Mouse (Mus musculus) cerebellum, adult 8-10 months (tissue): ENCODE measurements around the gene Morn3.

Source experiments
- DNase-seq: peaks from one replicate; pipeline ENCODE4 v3.0.0; 2022

The Morn3 gene

DNA sequence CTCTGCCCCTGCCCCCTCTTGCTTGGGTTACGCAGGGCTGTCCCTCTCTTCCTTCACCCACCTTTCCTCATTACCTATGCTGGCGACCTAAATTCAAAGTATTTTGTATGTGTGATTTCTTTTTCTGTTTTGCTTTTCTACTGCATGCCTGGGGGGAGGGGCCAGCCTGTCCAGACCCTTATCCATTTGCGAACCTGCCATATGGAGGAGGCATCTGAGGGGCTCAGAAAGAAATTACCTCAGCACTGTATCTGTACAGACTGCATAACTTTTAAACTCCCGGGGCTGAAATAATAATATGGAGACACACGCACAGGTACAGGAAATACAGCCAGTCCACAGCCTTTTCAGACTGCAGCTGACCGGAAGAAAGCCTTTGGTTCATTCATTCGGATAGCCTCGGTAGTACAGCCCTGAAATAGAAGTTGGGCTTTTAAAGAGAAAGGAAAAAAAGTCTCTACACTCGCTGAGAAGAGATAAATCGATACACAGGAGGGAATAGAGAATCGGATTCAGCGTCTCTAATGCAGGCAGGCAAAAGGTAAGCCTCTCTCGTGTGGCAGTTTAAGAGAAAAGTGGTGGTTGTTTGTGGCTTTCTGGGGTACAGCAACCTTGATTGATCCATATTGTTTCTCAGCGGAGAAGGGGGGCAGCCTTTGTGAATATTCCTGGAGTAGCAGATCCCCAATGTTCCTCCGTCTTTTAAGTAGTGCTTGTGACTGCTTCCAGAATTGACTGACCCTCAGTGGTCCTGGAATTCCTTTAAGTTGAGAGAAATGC is 57.1 kb downstream of the Morn3 start, which contains the start of gene Kdm2b:
Gene Kdm2b (minus strand): TSS at position 273 of the 780 bp plus-strand sequence.
- DNase-seq = no peak

DNA sequence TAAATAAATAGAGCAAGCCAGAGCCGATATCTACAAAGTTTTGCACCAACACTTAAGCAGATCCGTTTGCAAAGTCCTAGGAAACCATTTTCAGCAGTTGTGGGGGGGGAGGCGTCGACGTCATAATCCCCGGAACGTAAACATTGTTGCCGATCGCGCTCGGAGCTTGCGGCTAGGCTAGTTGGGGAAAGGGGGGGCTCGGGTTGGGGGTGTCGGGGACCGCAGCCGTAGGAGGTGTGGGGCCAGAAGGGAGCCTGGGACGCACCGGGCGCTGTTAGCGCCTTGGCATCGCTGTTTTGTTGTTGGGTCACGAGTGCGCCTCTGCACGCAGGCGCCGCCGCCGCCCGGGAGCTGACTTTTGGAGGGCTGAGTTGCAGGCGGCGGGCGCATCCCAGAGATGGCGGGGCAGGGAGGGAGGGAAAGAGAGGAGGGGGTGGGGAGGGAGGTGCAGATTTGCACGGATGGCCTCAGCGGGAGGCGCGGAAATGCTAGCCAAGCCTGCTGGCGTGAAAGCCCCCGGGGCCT is 57.8 kb downstream of the Morn3 start:
- peak; percentile 74 for DNase-seq

DNA sequence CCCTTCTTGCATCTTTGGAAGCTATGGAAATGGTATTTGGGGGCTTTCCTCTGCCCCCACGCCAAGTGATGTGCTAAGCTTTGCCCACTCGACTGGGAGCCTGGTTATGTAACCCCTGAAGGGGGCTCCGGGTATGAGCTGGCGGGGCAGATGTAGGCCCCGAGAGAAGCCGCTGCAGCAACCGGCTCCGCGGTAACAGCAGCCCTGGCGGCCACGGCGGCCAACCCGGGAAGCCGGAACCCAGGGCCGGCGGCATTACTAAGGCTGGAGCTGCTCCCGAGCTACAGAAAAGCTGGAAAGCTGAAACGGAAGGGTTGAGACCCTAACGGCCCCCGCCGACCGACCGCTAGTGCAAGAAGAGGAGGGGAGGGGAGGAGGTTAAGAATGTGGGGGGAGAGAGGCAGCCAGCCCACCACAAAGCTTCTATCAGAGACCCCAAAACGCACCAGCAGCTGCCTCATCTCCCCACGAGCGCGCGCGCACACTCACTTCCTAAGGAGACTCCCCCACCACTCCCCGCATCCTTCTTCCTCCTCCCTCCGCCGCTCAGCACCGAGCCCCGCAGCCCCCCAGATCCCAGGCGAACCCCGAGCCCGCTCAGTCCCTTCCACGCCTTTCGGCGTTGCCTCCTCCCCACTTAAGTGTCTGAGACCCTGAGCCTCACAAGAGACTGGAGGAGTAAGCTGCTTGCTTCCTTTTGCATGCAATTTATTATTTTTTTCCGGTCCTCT is 58.6 kb downstream of the Morn3 start:
- DNase-seq = peak; percentile 61

DNA sequence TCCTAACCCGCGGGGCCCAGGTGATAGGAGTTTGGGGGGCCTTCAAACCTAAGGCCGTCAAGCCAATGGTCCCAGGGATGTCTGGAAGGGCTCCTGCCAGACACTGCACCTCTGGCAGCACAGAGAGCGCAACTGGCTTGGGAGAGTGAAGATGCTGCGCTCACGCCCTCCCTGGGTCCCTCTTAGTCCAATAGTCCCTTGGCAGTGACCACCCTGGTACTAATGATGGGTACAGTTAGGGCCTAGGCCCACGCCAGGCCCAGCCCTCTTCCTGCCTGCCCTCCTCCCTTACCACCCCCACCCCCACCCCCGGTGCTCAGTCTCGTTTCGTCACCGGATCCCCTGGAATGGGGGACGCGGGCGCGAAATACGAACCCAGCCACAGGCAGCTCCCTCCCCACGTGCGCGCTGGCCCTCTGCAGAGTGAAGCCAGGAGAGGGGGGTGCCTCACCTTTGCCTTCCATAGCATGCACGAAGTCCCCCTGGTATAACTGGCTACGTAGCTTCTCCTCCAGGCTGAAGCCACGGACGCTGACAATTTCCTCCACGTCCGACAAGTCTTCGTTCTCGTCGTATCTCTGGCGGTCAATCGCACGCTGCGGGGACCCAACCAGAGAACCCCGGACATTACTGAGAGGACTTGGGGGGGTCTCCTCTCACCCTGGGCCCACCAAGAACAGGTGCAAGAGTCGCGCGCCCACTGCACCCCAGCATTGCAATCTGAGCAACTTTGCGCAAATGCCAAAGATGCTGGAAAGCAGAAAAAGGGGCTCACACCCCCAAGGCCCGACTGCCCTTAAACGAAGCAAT is 59.4 kb downstream of the Morn3 start:
- DNase-seq = no peak

DNA sequence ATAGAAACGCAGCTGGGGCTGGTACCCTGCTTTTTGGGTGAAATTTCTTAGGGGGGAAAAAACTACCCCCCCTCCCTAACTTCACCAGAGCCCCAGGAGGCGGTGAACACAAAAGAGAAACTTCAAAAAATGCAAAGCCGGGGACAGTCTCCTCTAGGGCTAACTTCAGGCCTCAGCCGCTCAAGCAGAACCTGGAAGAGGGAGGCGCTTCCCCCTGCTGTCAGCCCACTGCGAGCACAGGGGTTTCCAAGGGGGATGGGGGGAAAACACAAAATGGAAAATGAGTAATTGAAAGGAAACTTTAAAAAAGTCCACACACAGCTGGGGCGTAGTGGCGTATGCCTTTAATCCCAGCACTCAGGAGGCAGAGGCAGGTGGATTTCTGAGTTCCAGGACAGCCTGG is 60.7 kb downstream of the Morn3 start:
- DNase-seq = no peak
